Comparison of ENCODE assay signal across 7 mouse cellular contexts in the genomic region with DNA sequence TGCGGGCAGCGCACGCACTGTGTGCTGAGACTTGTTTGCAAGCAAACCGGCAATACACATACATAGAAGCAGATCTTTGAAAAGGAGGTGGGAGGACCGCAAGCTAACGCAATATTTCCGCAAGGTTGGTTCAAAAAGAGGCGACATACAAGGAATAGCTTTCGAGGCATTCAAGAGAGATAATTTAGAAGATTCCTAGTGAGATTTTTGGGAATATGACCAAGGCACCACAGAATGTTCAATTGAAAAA. TPM values are rescaled to one million over a fixed set of nuclear protein-coding genes. Genes with fewer than 3 reads are reported as not detected.
DNase-seq lines count a peak whose midpoint lies in the region; ATAC-seq and TF ChIP-seq lines count a peak whose summit lies in the region.

No protein-coding gene starts in this region.

- no peak for TF ChIP-seq CTCF in lung, postnatal 0 days (IDR thresholded peaks at IDR 0.05)

- no peak for DNase-seq in lung, postnatal 0 days (ENCODE audit: low spot score)
- no peak for DNase-seq in lung, postnatal 25 days (ENCODE audit: low spot score)
- no peak for DNase-seq in forebrain, embryonic 10.5 days (ENCODE audit: extremely low spot score, low spot score)
- no peak for DNase-seq in liver, embryonic 11.5 days (ENCODE audit: low spot score)
- no peak for DNase-seq in ovary, adult 18-20 months (ENCODE audit: low spot score)
- DNase-seq in cerebellum, postnatal 4 days (ENCODE audit: low spot score in 2 of 2), result no peak

- H3K27ac ChIP-seq in lung, postnatal 0 days (ENCODE audit: low read length), result no peak overlapping the region
- peak overlapping the region; percentile 91 for H3K27ac ChIP-seq in forebrain, embryonic 10.5 days
- peak overlapping the region; percentile 68 for H3K27ac ChIP-seq in liver, embryonic 11.5 days (ENCODE audit: low read depth, low read length)
- no peak overlapping the region for H3K27ac ChIP-seq in stomach, embryonic 15.5 days

- H3K4me3 ChIP-seq in lung, postnatal 0 days (ENCODE audit: low read depth, low read length), result peak overlapping the region; percentile 49
- peak overlapping the region; percentile 71 for H3K4me3 ChIP-seq in forebrain, embryonic 10.5 days
- peak overlapping the region; percentile 85 for H3K4me3 ChIP-seq in liver, embryonic 11.5 days (ENCODE audit: low read depth, low read length)
- peak overlapping the region; percentile 58 for H3K4me3 ChIP-seq in stomach, embryonic 15.5 days (replicated peaks)

- H3K27me3 ChIP-seq in lung, postnatal 0 days (replicated peaks; ENCODE audit: insufficient read depth, low read length), result no peaks in the 10 kb centered on the region
- H3K27me3 ChIP-seq in forebrain, embryonic 10.5 days (ENCODE audit: poor library complexity, severe bottlenecking), result no peaks in the 10 kb centered on the region
- no peaks in the 10 kb centered on the region for H3K27me3 ChIP-seq in liver, embryonic 11.5 days (replicated peaks; ENCODE audit: control insufficient read depth, insufficient read depth, low read length)
- no peaks in the 10 kb centered on the region for H3K27me3 ChIP-seq in stomach, embryonic 15.5 days (replicated peaks)

- no peaks in the 10 kb centered on the region for H3K36me3 ChIP-seq in lung, postnatal 0 days (ENCODE audit: insufficient read depth, low read length)
- peaks cover 29% of the 10 kb centered on the region for H3K36me3 ChIP-seq in forebrain, embryonic 10.5 days (replicated peaks)
- no peaks in the 10 kb centered on the region for H3K36me3 ChIP-seq in liver, embryonic 11.5 days (ENCODE audit: control insufficient read depth, insufficient read depth, low read length)
- H3K36me3 ChIP-seq in stomach, embryonic 15.5 days, result peaks cover 4% of the 10 kb centered on the region; the same call in 1 of the 2 replicates

- H3K4me2 ChIP-seq in lung, postnatal 0 days (replicated peaks; ENCODE audit: low read depth, low read length), result peak overlapping the region; percentile 69
- peak overlapping the region; percentile 66 for H3K4me2 ChIP-seq in liver, embryonic 11.5 days
- H3K4me2 ChIP-seq in stomach, embryonic 15.5 days, result peak overlapping the region; percentile 65

- ATAC-seq in lung, postnatal 0 days, result no peak
- ATAC-seq in liver, embryonic 11.5 days (replicated peaks; ENCODE audit: low FRiP score), result no peak; the same call in 1 of the 2 replicates
- no peak for ATAC-seq in stomach, embryonic 15.5 days (ENCODE audit: insufficient read depth, low FRiP score, low read depth)

- no peak for TF ChIP-seq EP300 in lung, postnatal 0 days (IDR thresholded peaks at IDR 0.05)

- H3K9ac ChIP-seq in lung, postnatal 0 days (replicated peaks; ENCODE audit: low read depth), result no peak overlapping the region
- peak overlapping the region; percentile 92 for H3K9ac ChIP-seq in liver, embryonic 11.5 days (ENCODE audit: low read depth, low read length)
- peak overlapping the region; percentile 19 for H3K9ac ChIP-seq in stomach, embryonic 15.5 days

- no peaks in the 10 kb centered on the region for H3K9me3 ChIP-seq in lung, postnatal 0 days (ENCODE audit: low read length)
- no peaks in the 10 kb centered on the region for H3K9me3 ChIP-seq in forebrain, embryonic 10.5 days
- H3K9me3 ChIP-seq in liver, embryonic 11.5 days (ENCODE audit: control insufficient read depth, low read length), result no peaks in the 10 kb centered on the region
- H3K9me3 ChIP-seq in stomach, embryonic 15.5 days, result no peaks in the 10 kb centered on the region

- WGBS in lung, postnatal 0 days, result 5% methylated on average over 9 of the region's 9 CpGs
- whole genome bisulfite sequencing in forebrain, embryonic 10.5 days, result 9% methylated on average over 9 of the region's 9 CpGs
- 6% methylated on average over 9 of the region's 9 CpGs for WGBS in liver, embryonic 11.5 days
- 2% methylated on average over 9 of the region's 9 CpGs for WGBS in stomach, embryonic 15.5 days

- H3K4me1 ChIP-seq in lung, postnatal 0 days (ENCODE audit: insufficient read depth, low read depth, low read length), result peaks cover 7% of the 10 kb centered on the region; the same call in 1 of the 2 replicates
- H3K4me1 ChIP-seq in forebrain, embryonic 10.5 days, result peaks cover 21% of the 10 kb centered on the region
- H3K4me1 ChIP-seq in liver, embryonic 11.5 days (replicated peaks; ENCODE audit: control insufficient read depth, insufficient read depth, low read length), result peaks cover 5% of the 10 kb centered on the region
- H3K4me1 ChIP-seq in stomach, embryonic 15.5 days, result no peaks in the 10 kb centered on the region

RNA-seq across cellular contexts. Expression of gene Fbxo48, which starts 0.5 kb away (rescaled TPM):
- polyA plus RNA-seq in lung, postnatal 0 days (2015; fragmentation: Nextera tagmentation; extraction: Ambion mirVana), result 0.11 and 0.20 TPM in 2 replicates
- polyA plus RNA-seq in forebrain, embryonic 10.5 days (2016; fragmentation: Nextera tagmentation; extraction: Ambion mirVana), result 2.2 TPM in 2 replicates
- polyA plus RNA-seq in liver, embryonic 11.5 days (2014; fragmentation: Nextera tagmentation; extraction: Ambion mirVana), result 3.0 and 3.1 TPM in 2 replicates
- polyA plus RNA-seq in stomach, embryonic 15.5 days (2015; fragmentation: Nextera tagmentation; extraction: Ambion mirVana), result 1.4 and 1.7 TPM in 2 replicates

Comparison
In these comparisons a context has a peak if more than half of its experiments do, and no peak if none do; other contexts are left out.
1. H3K27ac ChIP-seq: peak in forebrain, embryonic 10.5 days (single experiment) and liver, embryonic 11.5 days (single experiment); none in lung, postnatal 0 days (single experiment) and stomach, embryonic 15.5 days (single experiment).
2. Peak in every context shown above with its lines, with median percentiles within 50 percentile points of each other: H3K4me2 ChIP-seq and H3K4me3 ChIP-seq.